Mouse (Mus musculus): ENCODE measurements around the gene Pard6a. TPM values are rescaled to one million over a fixed set of nuclear protein-coding genes. Genes with fewer than 3 reads are reported as not detected.

Pard6a gene
- total RNA-seq, 2 experiments from 2014 or later, result 5.8 to 23.9 TPM

- peak; percentile 63 for ATAC-seq (replicated peaks; ENCODE audit: poor library complexity)
Observed at GRCm38 (mm10) chr8:105700566-105700965, 382 bp upstream of the Pard6a start.

- no peak for ATAC-seq (replicated peaks; ENCODE audit: poor library complexity)
Observed at GRCm38 (mm10) chr8:105702001-105702401, 1.1 kb downstream of the Pard6a start.

GRCm38 (mm10) chr8:105702731-105703415 is 1.9 kb downstream of the Pard6a start:
- no peak for ATAC-seq (replicated peaks; ENCODE audit: poor library complexity)

GRCm38 (mm10) chr8:105704146-105704812 is 3.3 kb downstream of the Pard6a start:
- no peak for ATAC-seq (replicated peaks; ENCODE audit: poor library complexity)

GRCm38 (mm10) chr8:105704955-105705354 is 4.0 kb downstream of the Pard6a start:
- ATAC-seq (replicated peaks; ENCODE audit: poor library complexity), result no peak

GRCm38 (mm10) chr8:105706426-105706825 is 5.5 kb downstream of the Pard6a start:
- no peak for ATAC-seq (replicated peaks; ENCODE audit: poor library complexity)

- peak; percentile 92 for ATAC-seq (replicated peaks; ENCODE audit: poor library complexity)
Observed at GRCm38 (mm10) chr8:105707498-105708403, 6.8 kb downstream of the Pard6a start, which contains the start of the genes 4933405L10Rik and Enkd1. 4933405L10Rik (plus strand) TSS chr8:105707655. Enkd1 (minus strand) TSS chr8:105708210.

GRCm38 (mm10) chr8:105708675-105709074 is 7.7 kb downstream of the Pard6a start:
- ATAC-seq (replicated peaks; ENCODE audit: poor library complexity), result no peak

- no peak for ATAC-seq (replicated peaks; ENCODE audit: poor library complexity)
Observed at GRCm38 (mm10) chr8:105709317-105709716, 8.4 kb downstream of the Pard6a start.

GRCm38 (mm10) chr8:105712286-105712685 is 11.3 kb downstream of the Pard6a start:
- no peak for ATAC-seq (replicated peaks; ENCODE audit: poor library complexity)

- ATAC-seq (replicated peaks; ENCODE audit: poor library complexity), result peak; percentile 88
Observed at GRCm38 (mm10) chr8:105714139-105714538, 13.2 kb downstream of the Pard6a start.

- ATAC-seq (replicated peaks; ENCODE audit: poor library complexity), result peak; percentile 59
Observed at GRCm38 (mm10) chr8:105715042-105715441, 14.1 kb downstream of the Pard6a start.

GRCm38 (mm10) chr8:105716302-105716945 is 15.5 kb downstream of the Pard6a start:
- no peak for ATAC-seq (replicated peaks; ENCODE audit: poor library complexity)

GRCm38 (mm10) chr8:105719637-105720036 is 18.7 kb downstream of the Pard6a start:
- no peak for ATAC-seq (replicated peaks; ENCODE audit: poor library complexity)

GRCm38 (mm10) chr8:105722861-105723260 is 21.9 kb downstream of the Pard6a start:
- no peak for ATAC-seq (replicated peaks; ENCODE audit: poor library complexity)

GRCm38 (mm10) chr8:105725726-105726125 is 24.8 kb downstream of the Pard6a start:
- ATAC-seq (replicated peaks; ENCODE audit: poor library complexity), result no peak

- ATAC-seq (replicated peaks; ENCODE audit: poor library complexity), result peak; percentile 84
Observed at GRCm38 (mm10) chr8:105727397-105728124, 26.6 kb downstream of the Pard6a start.

- peak; percentile 80 for ATAC-seq (replicated peaks; ENCODE audit: poor library complexity)
Observed at GRCm38 (mm10) chr8:105732186-105732585, 31.2 kb downstream of the Pard6a start.

GRCm38 (mm10) chr8:105739216-105739615 is 38.3 kb downstream of the Pard6a start:
- ATAC-seq (replicated peaks; ENCODE audit: poor library complexity), result no peak

GRCm38 (mm10) chr8:105743301-105743700 is 42.4 kb downstream of the Pard6a start:
- no peak for ATAC-seq (replicated peaks; ENCODE audit: poor library complexity)

Measured in megakaryocyte progenitor cell, adult 5-6 weeks (primary cell).